Mouse (Mus musculus) G1E-ER4 (cell line): ENCODE data around the gene Cep41. TPM values are rescaled to one million over a fixed set of nuclear protein-coding genes. Genes with fewer than 3 reads are reported as not detected.

ENCODE experiments used
- GATA1 ChIP-seq: IDR thresholded peaks from one replicate; pipeline ENCODE4 v1.8.0; 2012; ENCODE audit warnings: low read length, inconsistent platforms
- polyA plus RNA-seq: library from polyadenylated mRNA; stranded (reverse); fragments of >175 nt; gene quantifications from 2 replicates; pipeline ENCODE4 v1.2.3, GENCODE M21; 2012

Cep41 gene
- polyA plus RNA-seq, 1 experiment = 84.8 TPM

- TF ChIP-seq GATA1 = peak; percentile 20
Observed at GRCm38 (mm10) chr6:30621986-30622389, 71.6 kb downstream of the Cep41 start.

- no peak for TF ChIP-seq GATA1
Observed at GRCm38 (mm10) chr6:30620994-30621393, 72.6 kb downstream of the Cep41 start.

DNA sequence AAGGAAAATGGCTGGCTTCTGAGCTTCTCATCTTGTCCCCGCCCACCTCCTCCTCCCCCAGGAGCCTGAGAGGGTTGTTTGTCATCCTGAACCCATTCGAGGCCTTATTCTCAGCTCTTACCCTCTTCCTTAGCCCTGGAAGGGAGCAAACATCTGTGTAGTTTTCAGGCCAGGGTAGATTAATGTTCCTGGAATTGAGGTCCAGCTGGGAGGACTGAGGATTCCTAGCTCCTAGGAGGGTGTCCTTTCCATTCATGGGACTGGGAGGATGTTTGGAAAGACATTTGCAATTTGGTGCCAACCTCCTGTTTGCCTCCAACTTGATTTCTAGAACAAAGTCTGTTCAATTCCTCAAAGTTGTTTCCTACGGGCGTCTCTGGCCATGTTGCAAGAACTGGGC, 73.0 kb downstream of the Cep41 start:
- no peak for TF ChIP-seq GATA1

DNA sequence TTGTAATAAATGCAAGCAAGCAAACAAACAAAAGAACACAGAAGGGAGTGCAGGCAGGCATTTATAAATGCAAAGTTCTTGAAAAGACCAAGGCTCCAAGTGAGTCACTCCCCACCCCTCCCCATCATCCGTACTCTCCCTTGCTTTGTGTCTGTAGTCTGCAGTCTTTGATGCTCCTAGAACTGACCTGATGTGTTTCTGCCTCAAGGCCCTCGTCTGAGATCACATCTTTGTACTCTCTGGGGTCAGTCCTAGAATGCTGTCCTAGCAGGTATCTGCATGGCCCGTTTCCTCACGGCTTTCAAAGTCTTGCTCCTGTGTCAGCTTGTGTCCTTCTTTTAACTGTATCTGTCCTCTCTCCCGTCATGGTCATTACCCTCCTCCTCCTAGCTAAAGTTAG, 73.9 kb downstream of the Cep41 start:
- no peak for TF ChIP-seq GATA1

DNA sequence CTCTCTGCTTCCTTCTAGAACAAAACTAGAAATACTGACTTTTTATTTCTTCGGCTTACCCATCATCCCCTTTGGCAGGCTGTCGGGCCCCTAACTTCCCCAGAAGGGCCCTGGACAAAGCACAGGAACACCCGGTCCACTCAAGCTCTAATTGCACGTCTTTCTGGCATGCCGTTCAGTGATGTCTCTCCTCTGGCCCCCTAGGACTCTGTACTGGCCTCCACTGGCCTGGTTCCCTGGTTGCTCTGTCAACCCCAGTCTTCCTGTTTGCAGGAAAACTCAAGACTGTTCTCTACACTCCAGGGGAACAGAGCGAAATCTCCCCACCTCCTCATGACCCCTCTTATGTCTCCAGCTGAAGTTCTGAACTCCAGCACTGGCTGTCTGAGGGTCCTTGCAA, 74.8 kb downstream of the Cep41 start:
- TF ChIP-seq GATA1 = no peak

DNA sequence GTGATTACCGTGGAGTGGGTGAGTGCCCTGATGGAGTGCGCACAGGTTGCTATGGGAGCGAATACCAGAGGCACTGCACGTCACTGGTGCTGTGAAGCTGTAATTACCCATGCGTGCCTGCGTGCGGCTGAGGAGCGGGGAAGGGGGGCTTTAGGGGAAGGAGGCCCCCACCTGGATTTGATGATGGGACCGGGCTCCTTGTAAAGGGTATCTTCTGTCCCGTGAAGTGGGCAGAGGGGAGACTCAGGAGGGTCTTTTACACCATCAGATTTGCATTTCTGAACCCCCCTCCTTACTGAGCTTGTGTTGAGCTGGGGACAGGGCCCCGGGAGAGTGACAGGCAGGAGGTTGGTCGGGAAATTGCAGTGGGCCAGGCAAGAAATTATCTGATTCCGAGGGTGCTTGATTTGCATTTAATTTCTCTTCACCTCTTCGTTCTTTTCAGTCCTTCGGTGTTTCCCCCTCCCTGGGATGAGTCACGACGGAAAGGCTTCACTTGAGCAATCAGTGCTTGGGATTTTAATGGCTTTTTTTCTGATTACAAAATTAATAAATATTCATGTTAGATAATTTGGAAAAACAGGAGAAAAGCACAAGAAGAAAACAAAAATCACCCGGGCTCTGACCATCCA, 75.5 kb downstream of the Cep41 start:
- no peak for TF ChIP-seq GATA1

GRCm38 (mm10) chr6:30617020-30617958, 76.3 kb downstream of the Cep41 start:
- TF ChIP-seq GATA1 = no peak

DNA sequence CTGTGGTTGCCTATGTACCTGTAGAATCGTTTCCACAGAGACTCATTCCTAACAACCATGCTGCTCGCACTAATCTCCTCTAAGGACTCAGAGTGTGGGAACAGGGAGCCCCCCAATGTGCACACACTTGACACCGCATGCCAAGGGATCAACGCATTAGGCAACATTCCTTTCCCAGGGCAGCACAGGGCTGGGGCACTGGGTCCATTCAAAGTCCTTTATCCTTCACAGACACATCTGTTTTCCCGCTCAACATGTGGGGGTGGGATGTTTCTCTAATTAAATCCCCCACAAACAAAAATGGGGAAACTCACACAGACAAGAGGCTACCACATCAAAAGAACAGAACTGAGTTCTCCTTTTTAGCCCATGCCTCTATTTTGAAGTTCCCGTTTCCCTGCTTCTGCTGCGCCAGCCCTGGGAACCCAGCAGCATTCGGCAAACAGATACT, 77.0 kb downstream of the Cep41 start:
- TF ChIP-seq GATA1 = no peak

DNA sequence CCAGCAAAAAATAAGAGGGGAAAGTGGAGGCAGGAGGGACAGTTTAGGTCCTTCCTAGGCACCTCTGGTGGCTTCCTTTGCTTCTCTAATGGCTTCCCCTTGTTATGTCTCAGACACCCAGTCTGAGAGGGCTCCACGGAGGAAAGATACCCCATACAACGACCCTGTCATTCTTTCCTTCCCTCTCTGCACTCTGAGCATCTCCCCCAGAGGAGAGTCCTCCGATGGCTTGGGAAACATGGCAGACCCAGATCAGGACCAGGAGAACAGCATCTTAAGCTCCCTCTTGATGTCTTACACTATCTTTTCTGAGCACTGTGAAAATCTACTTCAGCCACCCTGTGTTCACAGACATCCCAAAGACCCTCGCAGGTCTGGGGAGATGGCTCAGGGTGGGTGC, 77.8 kb downstream of the Cep41 start:
- no peak for TF ChIP-seq GATA1

DNA sequence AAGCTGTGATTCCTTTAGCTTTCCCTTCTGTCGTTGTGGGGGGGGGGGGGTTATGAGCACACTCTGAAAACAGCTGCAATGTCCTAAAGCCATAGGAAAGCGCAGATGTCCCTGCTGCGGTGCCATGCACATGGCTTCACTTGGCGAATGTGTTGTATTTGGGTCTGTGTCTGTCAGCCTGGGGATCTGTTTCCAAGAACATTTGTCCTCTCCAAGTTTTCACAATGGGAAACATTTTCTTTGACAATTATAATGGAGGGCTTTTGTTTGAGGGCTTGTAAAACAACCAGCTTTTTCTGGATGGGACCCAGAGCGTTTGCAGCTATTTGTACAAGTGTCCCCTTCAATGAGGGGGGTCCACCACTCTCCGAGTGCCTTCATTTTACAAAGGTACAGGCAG, 79.3 kb downstream of the Cep41 start:
- no peak for TF ChIP-seq GATA1

DNA sequence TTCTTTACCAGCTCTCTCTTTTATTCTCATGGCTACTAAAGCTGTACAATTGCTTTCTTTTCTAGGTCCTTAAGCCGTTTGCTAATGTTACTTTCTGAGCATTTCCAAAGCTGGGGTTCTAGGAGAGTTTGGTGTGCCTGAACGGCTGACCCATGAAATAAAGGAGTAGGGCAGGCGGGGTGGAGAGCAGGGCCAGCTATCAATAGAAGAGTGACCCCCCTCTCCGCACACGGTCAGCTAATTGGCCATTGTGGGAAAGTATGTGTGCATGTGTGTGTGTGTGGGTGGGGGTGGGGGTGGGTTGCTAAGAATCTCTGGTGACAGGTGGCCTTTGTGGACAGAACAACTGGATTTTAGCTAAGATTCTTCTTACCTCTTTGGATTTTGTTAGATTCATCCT, 82.3 kb downstream of the Cep41 start:
- no peak for TF ChIP-seq GATA1

DNA sequence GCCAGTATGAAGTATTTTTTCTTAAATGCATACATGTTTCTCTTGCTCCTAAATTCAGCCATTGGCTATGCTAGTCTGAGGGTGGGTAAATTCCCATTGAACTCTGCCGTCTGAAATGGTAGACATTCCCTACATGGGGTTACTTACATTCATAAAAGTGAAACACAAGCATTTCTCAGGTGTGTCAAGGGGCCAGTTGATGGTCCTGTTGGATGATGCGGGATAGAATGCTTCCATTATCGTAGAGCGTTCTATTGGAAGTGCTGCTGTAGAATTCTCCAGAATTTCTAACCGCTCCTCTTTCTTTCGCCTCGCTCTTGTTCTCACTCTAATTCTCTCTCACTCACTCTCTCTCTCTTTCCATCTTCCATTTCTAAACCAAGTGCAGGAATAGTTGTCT, 82.8 kb downstream of the Cep41 start, which contains the start of gene Cpa5:
Gene Cpa5 (plus strand): TSS at position 301 of the 400 bp plus-strand sequence.
- TF ChIP-seq GATA1 = no peak

DNA sequence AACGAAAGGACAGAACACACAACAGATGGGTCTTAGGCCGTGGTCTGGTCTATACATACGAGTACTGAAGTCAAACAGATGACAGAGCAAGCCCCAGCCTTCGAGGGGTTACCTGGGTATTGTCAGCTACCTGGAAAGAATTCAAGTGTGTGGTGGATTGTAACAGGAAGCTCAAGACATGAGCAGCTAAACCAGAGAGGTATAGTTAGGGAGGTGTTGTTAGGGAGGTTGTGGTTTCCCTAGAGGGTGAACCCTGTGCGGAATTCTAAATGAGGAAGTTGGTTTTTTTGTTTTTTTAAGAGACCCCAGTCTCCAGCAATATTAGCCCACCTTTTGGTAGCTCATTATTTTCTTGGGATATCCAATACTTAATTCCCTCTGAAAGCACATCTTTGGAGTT, 87.9 kb downstream of the Cep41 start:
- TF ChIP-seq GATA1 = no peak

DNA sequence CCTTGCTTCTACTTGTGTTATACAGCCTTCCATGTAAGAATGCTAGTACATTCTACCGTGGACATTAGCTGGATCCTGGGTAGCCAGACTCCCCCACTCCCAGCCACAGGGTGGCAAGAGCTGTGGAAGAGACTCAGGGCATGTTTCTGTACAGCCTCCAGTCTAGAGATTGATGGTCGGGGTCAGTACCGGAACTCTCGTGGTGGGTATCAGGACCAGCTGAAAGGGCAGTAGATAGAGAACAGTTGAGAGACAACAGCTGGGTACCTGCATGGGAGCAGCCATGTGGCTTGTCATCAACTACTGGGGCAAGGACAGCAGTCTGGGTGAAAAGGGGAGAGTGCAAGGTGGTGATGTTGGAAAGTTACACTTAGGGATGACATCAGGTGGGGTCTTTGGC, 88.4 kb downstream of the Cep41 start:
- TF ChIP-seq GATA1 = no peak

DNA sequence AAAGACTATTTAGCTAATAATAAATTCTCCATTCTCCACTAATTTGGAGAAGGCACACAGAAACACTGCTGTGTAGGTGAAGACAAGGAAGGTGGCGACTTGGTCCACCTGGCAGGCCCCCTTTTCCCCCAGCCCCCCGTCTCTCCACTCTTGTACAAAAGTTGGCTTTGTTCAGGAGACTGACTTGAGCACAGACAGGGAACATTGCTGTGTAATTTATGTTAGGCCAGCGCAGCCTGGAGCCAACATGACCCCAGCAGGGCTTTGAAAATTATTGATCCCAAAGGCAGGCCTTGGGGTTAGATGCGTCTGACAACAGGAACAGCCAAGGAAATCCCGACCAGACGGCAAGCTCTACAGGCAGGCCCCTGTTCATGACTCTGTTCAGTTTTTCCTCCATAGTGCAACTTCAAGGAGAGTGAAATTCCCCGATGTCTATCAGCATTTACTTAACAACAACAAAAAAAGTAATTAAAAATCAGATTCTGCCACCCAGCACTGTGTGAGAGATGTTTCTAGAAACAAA, 89.1 kb downstream of the Cep41 start:
- no peak for TF ChIP-seq GATA1

Other genes with a start within 250 kb of the Cep41 start
- gene Tmem209, start 184.0 kb downstream of the Cep41 start, polyA plus RNA-seq = 2.2 and 2.6 TPM in 2 replicates
- not detected in 2 replicates for gene Ssmem1, start 183.9 kb downstream of the Cep41 start, polyA plus RNA-seq
- not detected in 2 replicates for gene Cpa2, start 152.2 kb downstream of the Cep41 start, polyA plus RNA-seq
- gene Cpa4, start 125.4 kb downstream of the Cep41 start, polyA plus RNA-seq = not detected in 2 replicates
- gene Cpa5, start 82.7 kb downstream of the Cep41 start, polyA plus RNA-seq = not detected in 2 replicates
- not detected in 2 replicates for gene Cpa1, start 54.5 kb downstream of the Cep41 start, polyA plus RNA-seq
- 1.1 and 1.4 TPM in 2 replicates for gene Mest, start 29.8 kb upstream of the Cep41 start, polyA plus RNA-seq
- 10.8 and 20.5 TPM in 2 replicates for gene Copg2, start 203.0 kb upstream of the Cep41 start, polyA plus RNA-seq
- gene Tsga13, start 221.8 kb upstream of the Cep41 start, polyA plus RNA-seq = not detected in 2 replicates